Mouse (Mus musculus) liver, adult 2 months (tissue): Measurements from ENCODE around the gene Osgep. TPM values are rescaled to one million over a fixed set of nuclear protein-coding genes. Genes with fewer than 3 reads are reported as not detected.

Source experiments
- DNase-seq: peaks from one replicate; pipeline ENCODE4 v3.0.0-alpha.2; 2011; ENCODE audit warnings: low read depth, low spot score; ENCODE audit errors: extremely low read depth
- H3K27ac ChIP-seq: fragments of 200-500 bp; replicated peaks from 2 replicates; pipeline ENCODE4 v1.5.1; 2012; ENCODE audit warnings: low read depth, mild to moderate bottlenecking, control low read depth, inconsistent platforms, low read length; ENCODE audit not compliant: insufficient read depth
- H3K27me3 ChIP-seq: fragments of 200-500 bp; 2 replicates; pipeline ENCODE4 v1.6.1; 2012; ENCODE audit warnings: mild to moderate bottlenecking, moderate library complexity, low read length, inconsistent platforms; ENCODE audit not compliant: control insufficient read depth, insufficient read depth
- H3K36me3 ChIP-seq: fragments of 200-500 bp; 2 replicates; pipeline ENCODE4 v1.6.1; 2012; ENCODE audit warnings: low read length, inconsistent platforms; ENCODE audit not compliant: control insufficient read depth, insufficient read depth
- H3K4me1 ChIP-seq: fragments of 200-500 bp; 2 replicates; pipeline ENCODE4 v1.6.1; 2011; ENCODE audit warnings: low read length; ENCODE audit not compliant: control insufficient read depth, insufficient read depth
- H3K4me3 ChIP-seq: fragments of 200-500 bp; 2 replicates; pipeline ENCODE4 v1.5.1; 2011; ENCODE audit warnings: low read depth, mild to moderate bottlenecking, control low read depth, low read length, moderate library complexity; ENCODE audit not compliant: insufficient read depth
- H3K79me2 ChIP-seq: fragments of 200-500 bp; 2 replicates; pipeline ENCODE4 v1.6.1; 2012; ENCODE audit warnings: inconsistent platforms, mild to moderate bottlenecking, low read length, moderate library complexity; ENCODE audit not compliant: control insufficient read depth, insufficient read depth
- H3K9ac ChIP-seq: fragments of 200-500 bp; 2 replicates; pipeline ENCODE4 v1.6.1; 2012; ENCODE audit warnings: low read depth, mild to moderate bottlenecking, control low read depth, inconsistent platforms, low read length
- CTCF ChIP-seq: fragments of 200-500 bp; IDR thresholded peaks from 2 replicates; pipeline ENCODE4 v1.5.1; 2011; ENCODE audit warnings: low read depth, low read length, control low read depth
- POLR2A ChIP-seq: fragments of 200-500 bp; IDR thresholded peaks from 2 replicates; pipeline ENCODE4 v1.6.1; 2011; ENCODE audit warnings: low read length, control low read depth; ENCODE audit not compliant: insufficient read depth; ENCODE audit errors: extremely low read depth
- WGBS: fragments of 180-500 bp; shearing (Covaris S2); methylation state at CpG from one replicate; pipeline ENCODE4 v1.1.7; 2018; 5-methylcytosine and 5-hydroxymethylcytosine counted together
- polyA plus RNA-seq: library from polyadenylated mRNA; depleted of rRNA; stranded (reverse); fragments of >200 nt; gene quantifications from 2 replicates; pipeline ENCODE4 v1.2.3, GENCODE M21; 2012
- total RNA-seq: library from RNA; depleted of rRNA; stranded (reverse); fragments of >200 nt; gene quantifications from 2 replicates; pipeline ENCODE4 v1.2.3, GENCODE M21; 2014

Gene Osgep
- total and polyA plus RNA-seq, 2 experiments: 41.5 to 69.2 TPM

GRCm38 (mm10) chr14:50895985-50896746 is 28.5 kb downstream of the Osgep start:
- TF ChIP-seq POLR2A: no peak
- TF ChIP-seq CTCF: no peak
- Histone ChIP-seq H3K4me1 (peaks cover 9% of the 10 kb centered on the region), H3K27ac (peak overlapping the region; percentile 67), H3K36me3 (no peaks in the 10 kb centered on the region), H3K9ac (peak overlapping the region; percentile 42), H3K79me2 (no peaks in the 10 kb centered on the region), H3K4me3 (peak overlapping the region; percentile 47), H3K27me3 (no peaks in the 10 kb centered on the region)
- WGBS: 5% methylated on average over 19 of the region's 19 CpGs
- DNase-seq: peak; percentile 98

- H3K4me3 ChIP-seq: no peak overlapping the region
- H3K27me3 ChIP-seq: no peaks in the 10 kb centered on the region
- H3K36me3 ChIP-seq: no peaks in the 10 kb centered on the region
- H3K9ac ChIP-seq: no peak overlapping the region
- H3K79me2 ChIP-seq: no peaks in the 10 kb centered on the region
- peak overlapping the region; percentile 58 for H3K27ac ChIP-seq
- H3K4me1 ChIP-seq: peaks cover 9% of the 10 kb centered on the region
- TF ChIP-seq CTCF (no peak), POLR2A (no peak)
- DNase-seq: no peak
Observed at GRCm38 (mm10) chr14:50895407-50895806, 29.3 kb downstream of the Osgep start.

- Histone ChIP-seq H3K9ac (no peak overlapping the region), H3K4me3 (no peak overlapping the region), H3K79me2 (no peaks in the 10 kb centered on the region), H3K4me1 (peaks cover 9% of the 10 kb centered on the region), H3K36me3 (no peaks in the 10 kb centered on the region), H3K27me3 (no peaks in the 10 kb centered on the region), H3K27ac (no peak overlapping the region)
- no peak for DNase-seq
- WGBS: 75% methylated on average over 22 of the region's 22 CpGs
- no peak for TF ChIP-seq POLR2A
- TF ChIP-seq CTCF: no peak
Observed at GRCm38 (mm10) chr14:50892541-50893459, 31.9 kb downstream of the Osgep start.

- DNase-seq: no peak
- Histone ChIP-seq H3K27me3 (no peaks in the 10 kb centered on the region), H3K79me2 (no peaks in the 10 kb centered on the region), H3K27ac (no peak overlapping the region), H3K36me3 (no peaks in the 10 kb centered on the region), H3K4me1 (peaks cover 9% of the 10 kb centered on the region), H3K9ac (no peak overlapping the region), H3K4me3 (no peak overlapping the region)
- 87% methylated on average over 7 of the region's 7 CpGs for WGBS
- no peak for TF ChIP-seq POLR2A
- no peak for TF ChIP-seq CTCF
Observed at GRCm38 (mm10) chr14:50892091-50892490, 32.6 kb downstream of the Osgep start.

GRCm38 (mm10) chr14:50891621-50892020 is 33.1 kb downstream of the Osgep start:
- 92% methylated on average over 8 of the region's 8 CpGs for WGBS
- H3K79me2 ChIP-seq: no peaks in the 10 kb centered on the region
- H3K4me1 ChIP-seq: peaks cover 6% of the 10 kb centered on the region
- no peak for DNase-seq
- no peak overlapping the region for H3K27ac ChIP-seq
- H3K27me3 ChIP-seq: no peaks in the 10 kb centered on the region
- no peak overlapping the region for H3K9ac ChIP-seq
- TF ChIP-seq CTCF (no peak), POLR2A (no peak)
- no peak overlapping the region for H3K4me3 ChIP-seq
- no peaks in the 10 kb centered on the region for H3K36me3 ChIP-seq
